Mouse (Mus musculus): ENCODE data around the gene Lsm10.

Gene Lsm10

GRCm38 (mm10) chr4:126096464-126097111 lies at the start of gene Lsm10:
TSS of gene Lsm10 (plus strand) at chr4:126096623.
- peak; percentile 98 to 99 for DNase-seq (ENCODE audit: low spot score in 2 of 2)

GRCm38 (mm10) chr4:126046851-126047585 lies 49.4 kb upstream of the Lsm10 start, which contains the start of gene Mrps15:
TSS of gene Mrps15 (plus strand) at chr4:126046925.
- DNase-seq (ENCODE audit: low spot score in 2 of 2) = peak; percentile 93

- peak; percentile 68 to 83 for DNase-seq (ENCODE audit: low spot score in 2 of 2)
Observed at GRCm38 (mm10) chr4:126051617-126052016, 44.8 kb upstream of the Lsm10 start.

GRCm38 (mm10) chr4:126057207-126058133 lies 39.0 kb upstream of the Lsm10 start:
- no peak for DNase-seq (ENCODE audit: low spot score in 2 of 2)

GRCm38 (mm10) chr4:126058134-126058996 lies 38.1 kb upstream of the Lsm10 start, which contains the start of gene Oscp1:
TSS of gene Oscp1 (plus strand) at chr4:126058565.
- DNase-seq (ENCODE audit: low spot score in 2 of 2) = peak; percentile 97 to 98

GRCm38 (mm10) chr4:126058997-126059362 lies 37.4 kb upstream of the Lsm10 start:
- DNase-seq (ENCODE audit: low spot score in 2 of 2) = peak; percentile 72 to 85

- no peak for DNase-seq (ENCODE audit: low spot score in 2 of 2)
Observed at GRCm38 (mm10) chr4:126062856-126063255, 33.6 kb upstream of the Lsm10 start.

GRCm38 (mm10) chr4:126065241-126065640 lies 31.2 kb upstream of the Lsm10 start:
- DNase-seq (ENCODE audit: low spot score in 2 of 2) = peak; percentile 62 to 67

- DNase-seq (ENCODE audit: low spot score in 2 of 2) = no peak
Observed at GRCm38 (mm10) chr4:126067401-126068077, 28.9 kb upstream of the Lsm10 start.

- DNase-seq (ENCODE audit: low spot score in 2 of 2) = no peak
Observed at GRCm38 (mm10) chr4:126068842-126069241, 27.6 kb upstream of the Lsm10 start.

- no peak for DNase-seq (ENCODE audit: low spot score in 2 of 2)
Observed at GRCm38 (mm10) chr4:126077833-126078232, 18.6 kb upstream of the Lsm10 start.

GRCm38 (mm10) chr4:126079266-126079665 lies 17.2 kb upstream of the Lsm10 start:
- no peak for DNase-seq (ENCODE audit: low spot score in 2 of 2)

- DNase-seq (ENCODE audit: low spot score in 2 of 2) = no peak
Observed at GRCm38 (mm10) chr4:126081601-126082000, 14.8 kb upstream of the Lsm10 start.

- no peak for DNase-seq (ENCODE audit: low spot score in 2 of 2)
Observed at GRCm38 (mm10) chr4:126083021-126083420, 13.4 kb upstream of the Lsm10 start.

- no peak for DNase-seq (ENCODE audit: low spot score in 2 of 2)
Observed at GRCm38 (mm10) chr4:126084382-126084781, 12.0 kb upstream of the Lsm10 start.

- peak; percentile 82 to 86 for DNase-seq (ENCODE audit: low spot score in 2 of 2)
Observed at GRCm38 (mm10) chr4:126085996-126086576, 10.3 kb upstream of the Lsm10 start.

- DNase-seq (ENCODE audit: low spot score in 2 of 2) = no peak
Observed at GRCm38 (mm10) chr4:126090101-126090847, 6.1 kb upstream of the Lsm10 start.

- no peak for DNase-seq (ENCODE audit: low spot score in 2 of 2)
Observed at GRCm38 (mm10) chr4:126090848-126091124, 5.6 kb upstream of the Lsm10 start.

- no peak for DNase-seq (ENCODE audit: low spot score in 2 of 2)
Observed at GRCm38 (mm10) chr4:126091873-126092272, 4.5 kb upstream of the Lsm10 start.
